In the genomic region with DNA sequence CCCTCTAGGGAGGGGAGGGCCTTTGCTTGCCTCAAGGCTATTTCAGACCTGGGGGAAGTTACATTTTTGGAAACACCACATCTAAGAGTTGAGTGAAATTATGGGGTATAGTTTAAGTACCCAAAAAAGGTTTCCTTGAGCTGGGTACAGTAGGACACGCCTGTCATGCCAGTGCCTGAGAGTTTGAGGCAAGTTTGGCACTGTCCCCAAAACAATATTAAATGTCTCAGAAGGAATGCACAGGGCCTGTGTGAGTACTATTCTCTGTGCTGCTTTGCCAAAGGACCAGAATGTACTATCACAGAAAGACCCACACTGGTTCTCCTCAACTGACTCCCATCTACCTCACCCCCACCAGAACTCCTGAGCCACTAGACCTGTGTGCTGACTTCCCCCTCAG, we compare ENCODE assay signal across 25 mouse cellular contexts. TPM values are rescaled to one million over a fixed set of nuclear protein-coding genes. Genes with fewer than 3 reads are reported as not detected.
DNase-seq lines count a peak whose midpoint lies in the region; ATAC-seq and TF ChIP-seq lines count a peak whose summit lies in the region.
"Had no signal": no experiment of that assay in that cellular context is flagged by ENCODE, and none has a peak within 500 bp of the region (broad histone marks: within the 10 kb centered on the region; RNA-seq: fewer than 3 reads in every experiment).

No protein-coding gene starts in this region.

- no peak for TF ChIP-seq CTCF in gastrocnemius, adult 2 months (IDR thresholded peaks at IDR 0.05)
- no peak for TF ChIP-seq CTCF in cerebellum, adult 2 months (IDR thresholded peaks at IDR 0.05; ENCODE audit: borderline replicate concordance, insufficient read depth, low read depth, low read length)

- no peak overlapping the region for H3K4me2 ChIP-seq in heart, embryonic 15.5 days
- H3K4me2 ChIP-seq in embryonic facial prominence, embryonic 15.5 days (replicated peaks) = no peak overlapping the region
- H3K4me2 ChIP-seq: forebrain, embryonic 12.5 days; hindbrain, embryonic 12.5 days; intestine, embryonic 15.5 days; liver, embryonic 12.5 days; midbrain, embryonic 13.5 days had no signal

- intact Hi-C loops in gastrocnemius, adult 2 months (cut with DNase I) = no loop called here
- intact Hi-C loops in gastrocnemius, postnatal 36 days (cut with DNase I) = no loop called here
- intact Hi-C loops in heart, postnatal 10 days (cut with DNase I) = no loop called here

- H3K9ac ChIP-seq in heart, embryonic 15.5 days = no peak overlapping the region
- no peak overlapping the region for H3K9ac ChIP-seq in embryonic facial prominence, embryonic 15.5 days
- H3K9ac ChIP-seq: forebrain, embryonic 12.5 days; hindbrain, embryonic 12.5 days; intestine, embryonic 15.5 days; liver, embryonic 12.5 days; liver, postnatal 0 days; midbrain, embryonic 13.5 days had no signal

- H3K9me3 ChIP-seq in heart, embryonic 15.5 days (replicated peaks) = no peaks in the 10 kb centered on the region
- H3K9me3 ChIP-seq in embryonic facial prominence, embryonic 15.5 days (replicated peaks) = no peaks in the 10 kb centered on the region; the same call in 1 of the 2 replicates
- H3K9me3 ChIP-seq: intestine, embryonic 15.5 days; liver, embryonic 12.5 days had no signal

- H3K4me1 ChIP-seq in heart, embryonic 15.5 days (replicated peaks) = peaks cover 3% of the 10 kb centered on the region; the same call in 1 of the 2 replicates
- H3K4me1 ChIP-seq in embryonic facial prominence, embryonic 15.5 days = 0 out of 2 replicates have a peak, but pooled peaks cover 5% of the 10 kb centered on the region
- peaks cover 4% of the 10 kb centered on the region for H3K4me1 ChIP-seq in cerebellum, adult 2 months (ENCODE audit: control insufficient read depth, insufficient read depth, low read length)
- H3K4me1 ChIP-seq: forebrain, embryonic 12.5 days; hindbrain, embryonic 12.5 days; intestine, embryonic 15.5 days; midbrain, embryonic 13.5 days had no signal

- DNase-seq in gastrocnemius, adult 2 months = no peak
- DNase-seq in gastrocnemius, postnatal 36 days = no peak
- DNase-seq in heart, postnatal 10 days = no peak
- DNase-seq in 3T3-L1 (ENCODE audit: low read depth, low spot score) = peak; percentile 56
- DNase-seq in cerebellum, adult 2 months = no peak
- DNase-seq: adrenal gland, adult 2 months; adrenal gland, postnatal 36 days; cerebellum, adult 18-20 months; cerebellum, postnatal 14 days; kidney, adult 9 months; kidney, postnatal 10 days; layer of hippocampus, postnatal 36 days; left cerebral cortex, postnatal 4 days; liver, postnatal 0 days had no signal

- no peak for TF ChIP-seq POLR2A in cerebellum, adult 2 months (IDR thresholded peaks at IDR 0.05; ENCODE audit: borderline replicate concordance, insufficient read depth, low read length)

- 55% methylated on average over 1 of the region's 1 CpGs for WGBS in heart, embryonic 15.5 days
- 72% methylated on average over 1 of the region's 1 CpGs for WGBS in embryonic facial prominence, embryonic 15.5 days
- WGBS in cerebellum, adult 2 months = 81% methylated on average over 1 of the region's 1 CpGs

- H3K36me3 ChIP-seq in heart, embryonic 15.5 days = peaks cover 3% of the 10 kb centered on the region; the same call in 1 of the 2 replicates
- H3K36me3 ChIP-seq in embryonic facial prominence, embryonic 15.5 days = peaks cover 25% of the 10 kb centered on the region

- peak overlapping the region; percentile 56 for H3K27ac ChIP-seq in gastrocnemius, adult 2 months
- H3K27ac ChIP-seq in heart, embryonic 15.5 days = peak overlapping the region; percentile 28; the same call in 1 of the 2 replicates
- no peak overlapping the region for H3K27ac ChIP-seq in embryonic facial prominence, embryonic 15.5 days (replicated peaks)
- H3K27ac ChIP-seq in cerebellum, adult 2 months (ENCODE audit: insufficient read depth, low read length) = no peak overlapping the region
- H3K27ac ChIP-seq: forebrain, embryonic 12.5 days; hindbrain, embryonic 12.5 days; hindbrain, postnatal 0 days; intestine, embryonic 15.5 days; liver, embryonic 12.5 days; macrophage; midbrain, embryonic 13.5 days had no signal

- H3K27me3 ChIP-seq in heart, embryonic 15.5 days = no peaks in the 10 kb centered on the region
- no peaks in the 10 kb centered on the region for H3K27me3 ChIP-seq in embryonic facial prominence, embryonic 15.5 days
- no peaks in the 10 kb centered on the region for H3K27me3 ChIP-seq in cerebellum, adult 2 months (ENCODE audit: control insufficient read depth, insufficient read depth, low read length)
- H3K27me3 ChIP-seq: forebrain, embryonic 12.5 days; hindbrain, embryonic 12.5 days; intestine, embryonic 15.5 days; liver, embryonic 12.5 days; midbrain, embryonic 13.5 days had no signal

- ATAC-seq in heart, embryonic 15.5 days (replicated peaks; ENCODE audit: insufficient number of reproducible peaks, insufficient read depth, low FRiP score, low read depth) = peak; percentile 25; the same call in 1 of the 2 replicates
- peak; percentile 52 for ATAC-seq in embryonic facial prominence, embryonic 15.5 days (ENCODE audit: insufficient number of reproducible peaks, low FRiP score, low TSS enrichment, low read depth)
- ATAC-seq: CD4-positive, CD25-positive, alpha-beta regulatory T cell, adult 4 months; hindbrain, postnatal 0 days; intestine, embryonic 15.5 days; liver, embryonic 12.5 days; liver, postnatal 0 days; midbrain, embryonic 13.5 days had no signal

- H3K4me3 ChIP-seq in gastrocnemius, adult 2 months = no peak overlapping the region
- H3K4me3 ChIP-seq in heart, embryonic 15.5 days = no peak overlapping the region
- H3K4me3 ChIP-seq in embryonic facial prominence, embryonic 15.5 days (replicated peaks) = no peak overlapping the region
- no peak overlapping the region for H3K4me3 ChIP-seq in cerebellum, adult 2 months (replicated peaks; ENCODE audit: insufficient read depth, low read depth, low read length)
- H3K4me3 ChIP-seq: erythroblast, embryonic 14.5 days; forebrain, embryonic 12.5 days; hindbrain, embryonic 12.5 days; intestine, embryonic 15.5 days; liver, embryonic 12.5 days; midbrain, embryonic 13.5 days had no signal

RNA-seq across cellular contexts. Expression of a gene that starts 30.9 kb away (rescaled TPM):
- 1 to 10 TPM; 5.5 to 7.9 TPM for total RNA-seq in gastrocnemius, adult 2 months (2021)
- 1 to 10 TPM; 5.3 to 6.3 TPM for total RNA-seq in gastrocnemius, postnatal 36 days (2021)
- polyA plus RNA-seq in heart, embryonic 15.5 days (2015; fragmentation: Nextera tagmentation; extraction: Ambion mirVana) = 114 and 120 TPM in 2 replicates
- 10 to 100 TPM; 38.9 to 52.7 TPM for total RNA-seq in heart, postnatal 10 days (2021)
- 47.2 and 48.6 TPM in 2 replicates for polyA plus RNA-seq in embryonic facial prominence, embryonic 15.5 days (2015; fragmentation: Nextera tagmentation; extraction: Ambion mirVana)
- polyA plus RNA-seq in cerebellum, adult 2 months (2012; rRNA removed) = 15.4 and 17.6 TPM in 2 replicates

RNA-seq across cellular contexts. Expression of a gene that starts 31.1 kb away (rescaled TPM):
- total RNA-seq in gastrocnemius, adult 2 months (2021) = 1 to 10 TPM; 6.1 to 9.3 TPM
- total RNA-seq in gastrocnemius, postnatal 36 days (2021) = 1 to 10 TPM; 8.8 to 9.3 TPM
- polyA plus RNA-seq in heart, embryonic 15.5 days (2015; fragmentation: Nextera tagmentation; extraction: Ambion mirVana) = 13.6 and 20.2 TPM in 2 replicates
- total RNA-seq in heart, postnatal 10 days (2021) = 10 to 100 TPM; 41.0 to 43.5 TPM
- 24.0 and 27.0 TPM in 2 replicates for polyA plus RNA-seq in embryonic facial prominence, embryonic 15.5 days (2015; fragmentation: Nextera tagmentation; extraction: Ambion mirVana)
- polyA plus RNA-seq in cerebellum, adult 2 months (2012; rRNA removed) = 27.5 and 28.9 TPM in 2 replicates

Comparison
In these comparisons a context has a peak if more than half of its experiments do, and no peak if none do; other contexts are left out.
1. H3K27ac ChIP-seq: peak in gastrocnemius, adult 2 months (single experiment) and heart, embryonic 15.5 days (single experiment); none in embryonic facial prominence, embryonic 15.5 days (single experiment) and cerebellum, adult 2 months (single experiment).
2. RNA of a gene that starts 30.9 kb away (total RNA-seq): 38.9 to 52.7 TPM in heart, postnatal 10 days; 5.5 to 7.9 TPM in gastrocnemius, adult 2 months and 5.3 to 6.3 TPM in gastrocnemius, postnatal 36 days; every median in the first group is over 4 times any median in the second.
3. RNA of a gene that starts 31.1 kb away (total RNA-seq): 41.0 to 43.5 TPM in heart, postnatal 10 days; 6.1 to 9.3 TPM in gastrocnemius, adult 2 months and 8.8 to 9.3 TPM in gastrocnemius, postnatal 36 days; every median in the first group is over 4 times any median in the second.